Mouse (Mus musculus) MEL (cell line): ENCODE measurements around the gene Atp5e. TPM values are rescaled to one million over a fixed set of nuclear protein-coding genes. Genes with fewer than 3 reads are reported as not detected.

Source experiments
- DNase-seq: peaks from one replicate; pipeline ENCODE4 v3.0.0; 2011; ENCODE audit warnings: low read depth, low spot score
- H3K27ac ChIP-seq: 2 replicates; pipeline ENCODE4 v1.5.1; 2012; ENCODE audit warnings: low read depth, mild to moderate bottlenecking, control low read depth, low read length, moderate library complexity; ENCODE audit not compliant: control insufficient read depth
- H3K27me3 ChIP-seq, 2 experiments: fragments of 150-350 bp in 1 of 2; sonication (generic) in 1 of 2; 2 replicates each; pipeline ENCODE4 v1.6.1; 2012; ENCODE audit warnings: low read length in 2 of 2, mild to moderate bottlenecking in 2 of 2, improper control_type of control experiment in 1 of 2, moderate library complexity in 1 of 2; ENCODE audit not compliant: insufficient read depth in 2 of 2, control insufficient read depth in 1 of 2
- H3K36me3 ChIP-seq, 2 experiments: 2 replicates each; pipeline ENCODE4 v1.6.1; 2012 to 2014; ENCODE audit warnings: low read length in 2 of 2, improper control_type of control experiment in 1 of 2, inconsistent platforms in 1 of 2, mild to moderate bottlenecking in 1 of 2; ENCODE audit not compliant: insufficient read depth in 2 of 2, control insufficient read depth in 1 of 2
- H3K4me1 ChIP-seq, 2 experiments: fragments of 150-350 bp in 1 of 2; sonication (generic) in 1 of 2; 2 replicates each; pipeline ENCODE4 v1.6.1; 2012; ENCODE audit warnings: low read length in 2 of 2, improper control_type of control experiment in 1 of 2, mild to moderate bottlenecking in 1 of 2; ENCODE audit not compliant: insufficient read depth in 2 of 2, control insufficient read depth in 1 of 2
- H3K4me3 ChIP-seq, 2 experiments: fragments of 150-350 bp in 1 of 2; sonication (generic) in 1 of 2; 2 replicates each; pipeline ENCODE4 v1.5.1; 2012; ENCODE audit warnings: low read depth in 2 of 2, low read length in 2 of 2, mild to moderate bottlenecking in 2 of 2, moderate library complexity in 2 of 2, control low read depth in 1 of 2, improper control_type of control experiment in 1 of 2; ENCODE audit not compliant: control insufficient read depth in 1 of 2, insufficient read depth in 1 of 2
- H3K79me2 ChIP-seq: 2 replicates; pipeline ENCODE4 v1.6.1; 2012; ENCODE audit warnings: mild to moderate bottlenecking, low read length, moderate library complexity; ENCODE audit not compliant: control insufficient read depth, poor library complexity, insufficient read depth
- H3K9ac ChIP-seq: 2 replicates; pipeline ENCODE4 v1.6.1; 2012; ENCODE audit warnings: low read depth, mild to moderate bottlenecking, control low read depth, low read length, moderate library complexity; ENCODE audit not compliant: control insufficient read depth, poor library complexity, severe bottlenecking
- H3K9me3 ChIP-seq: fragments of 150-350 bp; sonication (generic); replicated peaks from 2 replicates; pipeline ENCODE4 v1.6.1; 2012; ENCODE audit warnings: mild to moderate bottlenecking, low read length, improper control_type of control experiment, moderate library complexity; ENCODE audit not compliant: insufficient read depth
- CHD1 ChIP-seq: IDR thresholded peaks from 2 replicates; pipeline ENCODE4 v1.6.1; 2012; ENCODE audit warnings: low read depth, mild to moderate bottlenecking, inconsistent platforms, low read length, improper control_type of control experiment
- E2F4 ChIP-seq: IDR thresholded peaks from 2 replicates; pipeline ENCODE4 v1.6.1; 2011; ENCODE audit warnings: low read depth, low read length, improper control_type of control experiment, borderline replicate concordance
- ELF1 ChIP-seq: IDR thresholded peaks from 2 replicates; pipeline ENCODE4 v1.6.1; 2014; ENCODE audit warnings: low read depth, mild to moderate bottlenecking, inconsistent platforms, low read length, improper control_type of control experiment, moderate library complexity
- ETS1 ChIP-seq: IDR thresholded peaks from 2 replicates; pipeline ENCODE4 v1.6.1; 2012; ENCODE audit warnings: low read depth, mild to moderate bottlenecking, inconsistent platforms, low read length, improper control_type of control experiment, moderate library complexity
- GABPA ChIP-seq: IDR thresholded peaks from 2 replicates; pipeline ENCODE4 v1.6.1; 2012; ENCODE audit warnings: low read depth, mild to moderate bottlenecking, inconsistent platforms, low read length, improper control_type of control experiment, moderate library complexity
- GATA1 ChIP-seq: IDR thresholded peaks from 2 replicates; pipeline ENCODE4 v1.6.1; 2011; ENCODE audit warnings: low read depth, low read length, improper control_type of control experiment
- HCFC1 ChIP-seq: IDR thresholded peaks from 2 replicates; pipeline ENCODE4 v1.6.1; 2012; ENCODE audit warnings: low read depth, mild to moderate bottlenecking, inconsistent platforms, low read length, improper control_type of control experiment, moderate library complexity
- JUND ChIP-seq: IDR thresholded peaks from 2 replicates; pipeline ENCODE4 v1.6.1; 2011; ENCODE audit warnings: low read depth, mild to moderate bottlenecking, improper control_type of control experiment, low read length
- MAZ ChIP-seq: IDR thresholded peaks from 2 replicates; pipeline ENCODE4 v1.6.1; 2012; ENCODE audit warnings: low read depth, mild to moderate bottlenecking, inconsistent platforms, low read length, improper control_type of control experiment
- MYB ChIP-seq: IDR thresholded peaks from 2 replicates; pipeline ENCODE4 v1.6.1; 2011; ENCODE audit warnings: mild to moderate bottlenecking, low read depth, low read length, improper control_type of control experiment
- NRF1 ChIP-seq: IDR thresholded peaks from 2 replicates; pipeline ENCODE4 v1.6.1; 2014; ENCODE audit warnings: low read depth, mild to moderate bottlenecking, inconsistent platforms, low read length, improper control_type of control experiment, moderate library complexity; ENCODE audit not compliant: poor library complexity, insufficient read depth, severe bottlenecking
- POLR2AphosphoS2 ChIP-seq: IDR thresholded peaks from 2 replicates; pipeline ENCODE4 v1.6.1; 2011; ENCODE audit warnings: low read length, improper control_type of control experiment
- POLR2AphosphoS5 ChIP-seq: IDR thresholded peaks from 2 replicates; pipeline ENCODE4 v1.6.1; 2012; ENCODE audit warnings: low read depth, borderline replicate concordance, mild to moderate bottlenecking, inconsistent platforms, low read length, moderate library complexity, mixed read lengths
- RAD21 ChIP-seq: IDR thresholded peaks from 2 replicates; pipeline ENCODE4 v1.6.1; 2011; ENCODE audit warnings: mild to moderate bottlenecking, low read depth, low read length, improper control_type of control experiment
- SIN3A ChIP-seq: IDR thresholded peaks from 2 replicates; pipeline ENCODE4 v1.6.1; 2012; ENCODE audit warnings: low read length, improper control_type of control experiment, inconsistent platforms
- TAL1 ChIP-seq: IDR thresholded peaks from 2 replicates; pipeline ENCODE4 v1.6.1; 2012; ENCODE audit warnings: mild to moderate bottlenecking, inconsistent platforms, low read length, moderate library complexity, mixed read lengths
- TBP ChIP-seq: IDR thresholded peaks from 2 replicates; pipeline ENCODE4 v1.8.0; 2011; ENCODE audit warnings: low read depth, low read length, improper control_type of control experiment
- USF2 ChIP-seq, 2 experiments: IDR thresholded peaks; 2 replicates each; pipeline ENCODE4 v1.6.1; 2011 to 2012; ENCODE audit warnings: improper control_type of control experiment in 2 of 2, low read length in 2 of 2, borderline replicate concordance in 1 of 2, inconsistent platforms in 1 of 2, low read depth in 1 of 2, mild to moderate bottlenecking in 1 of 2; ENCODE audit not compliant: insufficient read depth in 1 of 2
- ZKSCAN1 ChIP-seq: IDR thresholded peaks from 2 replicates; pipeline ENCODE4 v1.6.1; 2012; ENCODE audit warnings: low read depth, mild to moderate bottlenecking, inconsistent platforms, low read length, improper control_type of control experiment, moderate library complexity
- ZMIZ1 ChIP-seq: IDR thresholded peaks from 2 replicates; pipeline ENCODE4 v1.6.1; 2012; ENCODE audit warnings: low read depth, mild to moderate bottlenecking, inconsistent platforms, low read length, improper control_type of control experiment, moderate library complexity
- ZNF384 ChIP-seq: IDR thresholded peaks from 2 replicates; pipeline ENCODE4 v1.6.1; 2012; ENCODE audit warnings: low read depth, mild to moderate bottlenecking, inconsistent platforms, low read length, improper control_type of control experiment
- polyA plus RNA-seq, 2 experiments: library from polyadenylated mRNA; stranded (reverse) in 1 of 2; unstranded in 1 of 2; fragments of >175 nt in 1 of 2; fragments of >200 nt in 1 of 2; gene quantifications; 2 replicates each; pipeline versions ENCODE4 v1.2.1 to v1.2.4; 2012; ENCODE audit warnings: low replicate concordance in 2 of 2, low read depth in 1 of 2; ENCODE audit not compliant: insufficient read length in 2 of 2, insufficient read depth in 1 of 2, missing spikeins in 1 of 2
- total RNA-seq: library from RNA; depleted of rRNA; stranded (reverse); fragments of 300-350 nt; gene quantifications from 2 replicates; pipeline ENCODE4 v1.2.3, GENCODE M21; 2012

Atp5e gene
- total and polyA plus RNA-seq, 3 experiments: 225 to 561 TPM; not detected in 1

GRCm38 (mm10) chr2:174509825-174510224 lies 45.9 kb upstream of the Atp5e start:
- peaks cover 0 to 2% of the 10 kb centered on the region in 2 experiments; a peak in 1 of 4 replicates for H3K27me3 ChIP-seq
- H3K9me3 ChIP-seq: no peaks in the 10 kb centered on the region
- no peak overlapping the region for H3K4me3 ChIP-seq
- H3K79me2 ChIP-seq: no peaks in the 10 kb centered on the region
- no peak overlapping the region for H3K9ac ChIP-seq
- no peaks in the 10 kb centered on the region for H3K36me3 ChIP-seq
- no peak for DNase-seq
- H3K4me1 ChIP-seq: no peaks in the 10 kb centered on the region
- TF ChIP-seq SIN3A: no peak
- no peak for TF ChIP-seq TAL1
- no peak for TF ChIP-seq JUND
- no peak for TF ChIP-seq GATA1
- TF ChIP-seq MYB: no peak
- no peak for TF ChIP-seq MAZ
- no peak for TF ChIP-seq USF2 (IDR thresholded peaks at IDR 0.05; ENCODE audit: borderline replicate concordance in 1 of 2, insufficient read depth in 1 of 2, low read depth in 1 of 2, low read length in 2 of 2)
- no peak for TF ChIP-seq HCFC1
- no peak for TF ChIP-seq ETS1
- no peak for TF ChIP-seq POLR2AphosphoS5
- H3K27ac ChIP-seq: no peak overlapping the region

DNA sequence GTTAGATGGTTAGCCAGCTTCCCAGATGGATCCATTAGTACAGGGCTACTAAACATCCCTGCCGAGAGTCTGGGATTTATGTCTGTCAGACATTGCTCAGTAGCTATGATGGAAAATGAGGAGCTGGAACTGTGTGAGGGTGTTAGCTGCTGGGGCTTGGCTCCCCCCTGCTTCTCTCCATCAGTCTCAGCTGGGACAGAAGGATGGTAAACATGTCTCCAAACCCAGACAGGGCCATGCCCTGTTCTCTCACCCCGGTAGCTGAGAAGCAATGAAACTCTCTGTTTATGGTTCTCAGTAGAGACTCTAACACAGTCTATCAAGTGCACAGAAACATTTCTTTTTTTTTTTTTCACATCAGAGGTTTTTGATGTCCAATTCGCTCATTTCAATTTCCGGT lies 44.1 kb upstream of the Atp5e start:
- DNase-seq: no peak
- TF ChIP-seq ZMIZ1: no peak
- TF ChIP-seq ZNF384: no peak
- TF ChIP-seq E2F4: no peak
- TF ChIP-seq POLR2AphosphoS2: no peak
- TF ChIP-seq ELF1: no peak
- no peak for TF ChIP-seq NRF1
- no peak for TF ChIP-seq ZKSCAN1
- TF ChIP-seq USF2 (IDR thresholded peaks at IDR 0.05; ENCODE audit: borderline replicate concordance in 1 of 2, insufficient read depth in 1 of 2, low read depth in 1 of 2, low read length in 2 of 2): no peak
- no peak for TF ChIP-seq CHD1
- no peak for TF ChIP-seq GABPA
- no peak for TF ChIP-seq RAD21
- no peak for TF ChIP-seq TBP
- H3K4me3 ChIP-seq: no peak overlapping the region

More for the DNA sequence above, 44.1 kb upstream of the Atp5e start:
- Histone ChIP-seq H3K9ac (no peak overlapping the region), H3K36me3 (0 out of 4 replicates have a peak, but pooled peaks cover 0 to 4% of the 10 kb centered on the region in 2 experiments), H3K27me3 (peaks cover 0 to under 1% of the 10 kb centered on the region in 2 experiments; a peak in 1 of 4 replicates), H3K27ac (no peak overlapping the region), H3K9me3 (no peaks in the 10 kb centered on the region), H3K79me2 (no peaks in the 10 kb centered on the region), H3K4me1 (0 out of 4 replicates have a peak, but pooled peaks cover 0 to 2% of the 10 kb centered on the region in 2 experiments)
